Mouse (Mus musculus) forebrain, embryonic 15.5 days (tissue): ENCODE results near the gene Ociad1. TPM values are rescaled to one million over a fixed set of nuclear protein-coding genes. Genes with fewer than 3 reads are reported as not detected.

Experiments
- ATAC-seq: fragments of 200-750 bp; cut with Nextera tagmentation; replicated peaks from 2 replicates; pipeline ENCODE4 v1.8.0; 2017; ENCODE audit warnings: mild to moderate bottlenecking, moderate TSS enrichment, moderate library complexity
- H3K27ac ChIP-seq: fragments of 300-500 bp; sonication (generic); replicated peaks from 2 replicates; pipeline ENCODE4 v1.5.1; 2015; ENCODE audit warnings: mild to moderate bottlenecking, inconsistent platforms
- H3K27me3 ChIP-seq: fragments of 300-500 bp; sonication (generic); 2 replicates; pipeline ENCODE4 v1.6.1; 2015; ENCODE audit warnings: inconsistent platforms
- H3K36me3 ChIP-seq: fragments of 300-500 bp; sonication (generic); 2 replicates; pipeline ENCODE4 v1.6.1; 2015; ENCODE audit warnings: mild to moderate bottlenecking, inconsistent platforms
- H3K4me1 ChIP-seq: fragments of 300-500 bp; sonication (generic); 2 replicates; pipeline ENCODE4 v1.6.1; 2015; ENCODE audit warnings: inconsistent platforms
- H3K4me2 ChIP-seq: fragments of 300-500 bp; sonication (generic); replicated peaks from 2 replicates; pipeline ENCODE4 v1.6.1; 2015; ENCODE audit warnings: mild to moderate bottlenecking, inconsistent platforms
- H3K4me3 ChIP-seq: fragments of 300-500 bp; sonication (generic); 2 replicates; pipeline ENCODE4 v1.5.1; 2015; ENCODE audit warnings: mild to moderate bottlenecking, inconsistent platforms
- H3K9ac ChIP-seq: fragments of 300-500 bp; sonication (generic); replicated peaks from 2 replicates; pipeline ENCODE4 v1.6.1; 2015; ENCODE audit warnings: mild to moderate bottlenecking, inconsistent platforms
- H3K9me3 ChIP-seq: fragments of 300-500 bp; sonication (generic); 2 replicates; pipeline ENCODE4 v1.6.1; 2016; ENCODE audit warnings: inconsistent platforms
- WGBS: fragments of 180-500 bp; shearing (Covaris S2); methylation state at CpG from one replicate; pipeline ENCODE4 v1.1.7; 2015; ENCODE audit warnings: mixed read lengths; 5-methylcytosine and 5-hydroxymethylcytosine counted together
- polyA plus RNA-seq: library from polyadenylated mRNA; unstranded; fragments of >200 nt; fragmentation: Nextera tagmentation; extraction: Ambion mirVana; gene quantifications from 2 replicates; pipeline ENCODE4 v1.2.1, GENCODE M21; 2015

Gene Ociad1
- polyA plus RNA-seq, 1 experiment from 2014 or later = 268 TPM

- Histone ChIP-seq H3K4me2 (peak overlapping the region; percentile 56), H3K4me3 (peak overlapping the region; percentile 61), H3K36me3 (peaks cover 20% of the 10 kb centered on the region), H3K27me3 (no peaks in the 10 kb centered on the region), H3K9ac (peak overlapping the region; percentile 80), H3K27ac (peak overlapping the region; percentile 84; the same call in 1 of the 2 replicates), H3K9me3 (no peaks in the 10 kb centered on the region), H3K4me1 (peaks cover 30% of the 10 kb centered on the region)
- no peak for ATAC-seq
- WGBS = 11% methylated on average over 8 of the region's 8 CpGs
Observed at GRCm38 (mm10) chr5:73293458-73293827, 859 bp downstream of the Ociad1 start.

- H3K4me1 ChIP-seq = peaks cover 30% of the 10 kb centered on the region
- no peaks in the 10 kb centered on the region for H3K27me3 ChIP-seq
- no peaks in the 10 kb centered on the region for H3K9me3 ChIP-seq
- no peak overlapping the region for H3K27ac ChIP-seq
- H3K36me3 ChIP-seq = peaks cover 23% of the 10 kb centered on the region
- ATAC-seq = no peak
- no peak overlapping the region for H3K4me2 ChIP-seq
- no peak overlapping the region for H3K9ac ChIP-seq
- WGBS = 98% methylated on average over 7 of the region's 7 CpGs
- no peak overlapping the region for H3K4me3 ChIP-seq
Observed at GRCm38 (mm10) chr5:73295016-73295415, 2.4 kb downstream of the Ociad1 start.

DNA sequence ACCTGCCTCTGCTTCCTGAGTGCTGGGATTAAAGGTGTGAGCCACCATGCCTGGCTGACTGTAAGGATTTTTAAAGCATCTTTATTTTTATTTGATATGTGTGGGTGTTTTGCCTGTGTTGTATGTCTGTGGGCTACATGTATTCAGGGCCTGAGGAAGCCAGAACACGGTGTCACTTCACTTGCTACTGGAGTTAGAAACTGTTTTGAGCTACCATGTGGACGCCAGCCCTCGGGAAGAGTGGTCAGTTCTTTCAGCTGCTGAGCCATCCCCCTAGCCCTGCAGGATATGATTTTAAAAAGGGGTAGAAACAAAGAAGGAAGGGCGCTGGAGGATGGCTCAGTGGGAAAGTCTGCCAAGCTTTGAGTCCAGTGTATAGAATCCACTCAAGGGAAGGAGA lies 3.3 kb downstream of the Ociad1 start:
- H3K9me3 ChIP-seq = no peaks in the 10 kb centered on the region
- H3K4me1 ChIP-seq = peaks cover 30% of the 10 kb centered on the region
- peaks cover 32% of the 10 kb centered on the region for H3K36me3 ChIP-seq
- no peak overlapping the region for H3K4me2 ChIP-seq
- H3K9ac ChIP-seq = no peak overlapping the region
- no peak overlapping the region for H3K4me3 ChIP-seq
- WGBS = 76% methylated on average over 4 of the region's 4 CpGs
- no peak overlapping the region for H3K27ac ChIP-seq
- no peaks in the 10 kb centered on the region for H3K27me3 ChIP-seq
- ATAC-seq = no peak

DNA sequence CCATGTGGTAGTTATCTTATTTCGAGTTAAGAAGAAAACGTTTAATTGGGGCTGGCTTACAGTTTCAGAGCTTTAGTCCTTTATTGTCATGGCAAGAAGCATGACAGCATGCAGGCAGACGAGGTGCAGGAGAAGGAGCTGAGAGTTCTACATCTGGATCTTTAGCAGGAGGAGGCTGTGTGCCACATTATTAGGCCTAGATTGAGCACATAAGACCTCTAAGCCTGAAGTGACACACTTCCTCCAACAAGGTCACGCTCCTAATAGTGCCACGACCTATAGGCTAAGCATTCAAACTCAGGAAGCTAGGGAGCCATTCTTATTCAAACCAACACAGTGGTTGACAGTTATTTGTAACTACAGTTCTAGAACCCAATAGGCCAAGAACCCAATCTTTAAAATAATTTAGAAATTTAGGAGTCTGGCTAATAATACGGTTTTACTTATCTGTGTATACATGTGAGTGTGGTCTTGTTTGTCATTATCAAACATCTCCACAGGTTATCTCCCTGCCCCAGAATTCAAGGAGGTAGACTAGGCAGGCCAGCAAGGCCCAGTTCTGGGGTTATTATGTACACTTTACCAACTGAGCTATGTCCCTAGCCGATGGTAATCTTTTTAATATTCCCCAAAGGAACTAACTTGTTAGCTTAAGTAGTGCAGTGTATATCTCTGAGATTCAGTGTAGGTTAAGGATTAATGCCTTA lies 9.2 kb downstream of the Ociad1 start:
- peaks cover 56% of the 10 kb centered on the region for H3K36me3 ChIP-seq
- no peaks in the 10 kb centered on the region for H3K4me1 ChIP-seq
- H3K9ac ChIP-seq = no peak overlapping the region
- 91% methylated on average over 7 of the region's 7 CpGs for WGBS
- H3K27ac ChIP-seq = no peak overlapping the region
- H3K4me3 ChIP-seq = no peak overlapping the region
- H3K4me2 ChIP-seq = no peak overlapping the region
- no peak for ATAC-seq
- no peaks in the 10 kb centered on the region for H3K27me3 ChIP-seq
- no peaks in the 10 kb centered on the region for H3K9me3 ChIP-seq

- Histone ChIP-seq H3K4me2 (no peak overlapping the region), H3K4me3 (no peak overlapping the region), H3K4me1 (no peaks in the 10 kb centered on the region), H3K36me3 (peaks cover 75% of the 10 kb centered on the region), H3K9ac (no peak overlapping the region), H3K27ac (no peak overlapping the region), H3K9me3 (no peaks in the 10 kb centered on the region), H3K27me3 (no peaks in the 10 kb centered on the region)
- WGBS = 78% methylated on average over 12 of the region's 12 CpGs
- no peak for ATAC-seq
Observed at GRCm38 (mm10) chr5:73304507-73304906, 11.9 kb downstream of the Ociad1 start.

DNA sequence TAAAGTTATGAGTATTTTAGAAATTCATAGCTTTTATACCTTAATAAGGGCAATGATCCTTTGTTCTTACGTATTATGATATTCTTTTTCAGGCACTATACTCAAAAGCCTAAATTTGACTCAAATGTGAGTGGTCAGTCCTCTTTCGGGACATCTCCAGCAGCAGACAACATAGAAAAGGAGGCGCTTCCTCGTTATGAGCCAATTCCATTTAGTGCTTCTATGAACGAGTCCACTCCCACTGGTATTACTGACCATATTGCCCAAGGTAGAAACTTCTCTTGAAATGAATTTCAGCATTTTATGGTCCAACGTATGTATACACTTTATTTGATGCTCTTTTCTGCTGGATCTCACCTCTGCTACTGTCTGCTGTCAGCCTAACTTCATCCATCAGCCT lies 13.9 kb downstream of the Ociad1 start:
- no peak overlapping the region for H3K4me2 ChIP-seq
- whole genome bisulfite sequencing = 91% methylated on average over 6 of the region's 6 CpGs
- H3K27ac ChIP-seq = no peak overlapping the region
- no peaks in the 10 kb centered on the region for H3K9me3 ChIP-seq
- H3K36me3 ChIP-seq = peaks cover 77% of the 10 kb centered on the region
- ATAC-seq = no peak
- no peaks in the 10 kb centered on the region for H3K4me1 ChIP-seq
- no peaks in the 10 kb centered on the region for H3K27me3 ChIP-seq
- no peak overlapping the region for H3K4me3 ChIP-seq
- H3K9ac ChIP-seq = no peak overlapping the region

DNA sequence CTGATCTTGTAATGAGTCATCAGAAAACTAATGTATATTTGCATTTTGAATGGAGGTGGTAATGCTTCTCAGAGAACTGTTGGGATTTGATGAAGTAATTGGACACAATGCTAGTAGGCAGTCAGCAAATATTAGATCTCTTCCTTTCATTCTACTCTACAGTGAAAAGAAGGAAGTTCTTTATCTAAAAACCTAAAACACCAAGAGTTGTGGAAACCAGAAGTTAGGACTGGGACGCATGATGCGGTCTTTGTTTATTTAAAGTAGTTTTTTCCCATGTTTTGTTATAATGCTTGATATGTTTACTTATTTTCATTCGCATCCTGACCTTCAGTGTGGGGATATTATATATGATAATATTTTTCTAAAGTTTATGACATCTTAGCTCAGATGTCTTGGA lies 14.7 kb downstream of the Ociad1 start:
- Histone ChIP-seq H3K36me3 (peaks cover 75% of the 10 kb centered on the region), H3K9ac (no peak overlapping the region), H3K9me3 (no peaks in the 10 kb centered on the region), H3K27me3 (no peaks in the 10 kb centered on the region), H3K4me3 (no peak overlapping the region), H3K4me1 (no peaks in the 10 kb centered on the region), H3K4me2 (no peak overlapping the region), H3K27ac (no peak overlapping the region)
- 93% methylated on average over 3 of the region's 3 CpGs for WGBS
- no peak for ATAC-seq

DNA sequence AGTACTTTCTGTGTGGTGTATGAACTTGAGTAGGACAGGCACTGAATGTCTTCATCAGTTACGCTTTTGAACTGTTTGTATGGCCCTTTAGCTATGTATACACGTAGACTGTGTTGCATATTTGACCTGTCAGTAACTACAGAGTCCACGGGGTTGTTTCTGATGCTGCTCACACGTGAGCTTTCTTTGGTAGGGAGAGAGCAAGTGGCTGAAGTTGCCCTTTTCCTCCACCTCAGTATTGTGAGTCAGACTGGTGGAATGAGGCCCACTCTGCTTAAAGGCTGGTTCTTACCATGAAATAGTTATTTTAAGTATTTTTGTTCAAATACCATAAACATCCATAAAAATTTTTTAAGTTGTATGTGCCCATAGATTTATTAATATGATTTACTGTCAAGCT lies 16.9 kb downstream of the Ociad1 start:
- no peak overlapping the region for H3K4me2 ChIP-seq
- no peaks in the 10 kb centered on the region for H3K9me3 ChIP-seq
- H3K4me3 ChIP-seq = no peak overlapping the region
- WGBS = 89% methylated on average over 4 of the region's 4 CpGs
- H3K27me3 ChIP-seq = no peaks in the 10 kb centered on the region
- no peak for ATAC-seq
- peaks cover 82% of the 10 kb centered on the region for H3K36me3 ChIP-seq
- H3K4me1 ChIP-seq = no peaks in the 10 kb centered on the region
- no peak overlapping the region for H3K9ac ChIP-seq
- no peak overlapping the region for H3K27ac ChIP-seq

DNA sequence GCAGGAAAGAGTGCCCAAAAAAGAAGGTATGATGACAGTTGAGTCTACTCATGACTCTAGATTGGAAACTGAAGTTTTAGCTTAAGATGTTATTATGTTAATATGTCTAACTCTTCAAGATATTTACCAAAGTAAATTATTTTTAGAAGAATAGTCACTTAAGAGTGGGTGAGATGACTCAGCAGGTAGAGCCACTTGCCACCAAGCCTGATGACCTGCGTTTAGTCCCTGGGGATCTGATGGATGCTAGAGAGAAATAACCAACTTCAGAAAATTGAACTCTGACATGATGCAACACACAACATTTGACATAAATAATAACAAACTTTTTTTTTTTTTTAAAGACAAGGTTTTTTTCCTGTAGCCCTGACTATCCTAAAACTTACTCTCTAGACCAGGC lies 17.8 kb downstream of the Ociad1 start:
- Histone ChIP-seq H3K36me3 (peaks cover 84% of the 10 kb centered on the region), H3K27me3 (no peaks in the 10 kb centered on the region), H3K27ac (no peak overlapping the region), H3K4me2 (no peak overlapping the region), H3K4me3 (no peak overlapping the region), H3K9me3 (no peaks in the 10 kb centered on the region), H3K4me1 (no peaks in the 10 kb centered on the region), H3K9ac (no peak overlapping the region)
- no peak for ATAC-seq
- 92% methylated on average over 1 of the region's 1 CpGs for WGBS

DNA sequence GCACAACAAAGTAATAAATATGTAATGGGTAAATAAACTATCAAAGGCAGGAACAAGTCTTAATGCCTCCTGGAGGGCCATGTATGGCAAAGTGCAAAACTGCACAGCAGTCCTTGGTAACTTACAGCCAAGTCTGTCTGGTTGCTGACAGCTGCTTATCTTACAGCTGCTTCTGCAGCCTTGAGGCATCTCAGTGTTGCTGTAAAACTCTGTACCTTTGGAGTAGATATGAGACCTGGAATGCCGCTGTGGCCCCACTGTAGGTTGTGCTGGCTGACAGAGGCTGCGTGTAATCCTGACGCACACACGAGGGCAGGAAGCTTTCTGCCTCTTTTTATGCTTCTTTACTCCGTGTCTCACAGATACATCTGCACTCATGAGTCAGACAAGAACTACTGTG lies 18.9 kb downstream of the Ociad1 start:
- no peak overlapping the region for H3K27ac ChIP-seq
- H3K36me3 ChIP-seq = peaks cover 86% of the 10 kb centered on the region
- 92% methylated on average over 5 of the region's 5 CpGs for WGBS
- H3K4me1 ChIP-seq = no peaks in the 10 kb centered on the region
- no peak overlapping the region for H3K4me3 ChIP-seq
- no peak overlapping the region for H3K4me2 ChIP-seq
- H3K9me3 ChIP-seq = no peaks in the 10 kb centered on the region
- H3K9ac ChIP-seq = no peak overlapping the region
- ATAC-seq = no peak
- H3K27me3 ChIP-seq = no peaks in the 10 kb centered on the region

- no peak for ATAC-seq
- no peak overlapping the region for H3K27ac ChIP-seq
- no peaks in the 10 kb centered on the region for H3K27me3 ChIP-seq
- H3K4me2 ChIP-seq = no peak overlapping the region
- H3K9me3 ChIP-seq = no peaks in the 10 kb centered on the region
- H3K9ac ChIP-seq = no peak overlapping the region
- peaks cover 65% of the 10 kb centered on the region for H3K36me3 ChIP-seq
- 92% methylated on average over 10 of the region's 10 CpGs for WGBS
- no peaks in the 10 kb centered on the region for H3K4me1 ChIP-seq
- no peak overlapping the region for H3K4me3 ChIP-seq
Observed at GRCm38 (mm10) chr5:73313591-73313990, 21.0 kb downstream of the Ociad1 start.

GRCm38 (mm10) chr5:73314654-73315053 lies 22.1 kb downstream of the Ociad1 start:
- H3K9ac ChIP-seq = no peak overlapping the region
- no peak overlapping the region for H3K27ac ChIP-seq
- H3K9me3 ChIP-seq = no peaks in the 10 kb centered on the region
- no peak overlapping the region for H3K4me3 ChIP-seq
- no peaks in the 10 kb centered on the region for H3K4me1 ChIP-seq
- 95% methylated on average over 2 of the region's 2 CpGs for WGBS
- no peaks in the 10 kb centered on the region for H3K27me3 ChIP-seq
- ATAC-seq = no peak
- no peak overlapping the region for H3K4me2 ChIP-seq
- H3K36me3 ChIP-seq = peaks cover 57% of the 10 kb centered on the region

DNA sequence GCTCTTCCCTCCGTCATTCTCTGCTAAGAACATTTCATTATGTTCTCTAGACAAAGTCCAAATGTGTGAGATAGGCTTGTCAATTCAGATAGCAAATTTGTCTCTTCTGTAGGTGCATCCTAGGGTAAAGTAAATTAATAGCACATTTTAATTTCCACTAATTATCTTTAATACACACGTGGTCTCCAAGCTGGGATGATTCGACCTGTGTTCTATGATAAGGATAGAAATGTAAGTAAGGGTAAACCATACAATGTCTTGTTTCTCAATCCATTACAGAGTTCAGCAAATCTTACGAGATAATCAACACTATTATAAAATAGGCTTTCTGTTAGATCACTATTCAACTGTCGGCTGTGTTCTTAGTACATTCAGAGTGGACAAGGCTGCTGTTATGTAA lies 26.7 kb downstream of the Ociad1 start:
- Histone ChIP-seq H3K27me3 (no peaks in the 10 kb centered on the region), H3K27ac (no peak overlapping the region), H3K4me2 (no peak overlapping the region), H3K9ac (no peak overlapping the region), H3K9me3 (no peaks in the 10 kb centered on the region), H3K36me3 (peaks cover 18% of the 10 kb centered on the region), H3K4me3 (no peak overlapping the region), H3K4me1 (no peaks in the 10 kb centered on the region)
- 92% methylated on average over 5 of the region's 5 CpGs for WGBS
- no peak for ATAC-seq
